Mouse (Mus musculus) testis, adult 2 months (tissue): ENCODE data around the gene Kdm5b. TPM values are rescaled to one million over a fixed set of nuclear protein-coding genes. Genes with fewer than 3 reads are reported as not detected.
A peak's percentile ranks its signal among the peaks of the same experiment; 100 is the strongest.
"Not testable (repeated sequence)": the region's sequence is repeated elsewhere in the genome, so short reads cannot be mapped to it uniquely, and the experiment has no call there.

Experiments used
- H3K27ac ChIP-seq: fragments of 200-500 bp; 2 replicates; pipeline ENCODE4 v1.5.1; 2012; ENCODE audit warnings: low read depth, low read length; ENCODE audit not compliant: control insufficient read depth, insufficient read depth
- H3K27me3 ChIP-seq: fragments of 200-500 bp; 2 replicates; pipeline ENCODE4 v1.6.1; 2012; ENCODE audit warnings: mild to moderate bottlenecking, low read length, moderate library complexity; ENCODE audit not compliant: control insufficient read depth, insufficient read depth
- H3K36me3 ChIP-seq: fragments of 200-500 bp; 2 replicates; pipeline ENCODE4 v1.6.1; 2012; ENCODE audit warnings: mild to moderate bottlenecking, low read length; ENCODE audit not compliant: control insufficient read depth, insufficient read depth
- H3K4me1 ChIP-seq: fragments of 200-500 bp; 2 replicates; pipeline ENCODE4 v1.6.1; 2012; ENCODE audit warnings: low read length; ENCODE audit not compliant: control insufficient read depth, insufficient read depth
- H3K4me3 ChIP-seq: fragments of 200-500 bp; 2 replicates; pipeline ENCODE4 v1.5.1; 2012; ENCODE audit warnings: low read depth, mild to moderate bottlenecking, low read length, moderate library complexity, mixed read lengths; ENCODE audit not compliant: control insufficient read depth
- CTCF ChIP-seq: fragments of 200-500 bp; IDR thresholded peaks from 2 replicates; pipeline ENCODE4 v1.5.1; 2012; ENCODE audit warnings: low read depth, mild to moderate bottlenecking, inconsistent platforms, low read length, moderate library complexity; ENCODE audit not compliant: control insufficient read depth, insufficient read depth, insufficient replicate concordance
- POLR2A ChIP-seq: fragments of 200-500 bp; IDR thresholded peaks from 2 replicates; pipeline ENCODE4 v1.6.1; 2012; ENCODE audit warnings: low read depth, mild to moderate bottlenecking, inconsistent platforms, low read length, moderate library complexity; ENCODE audit not compliant: control insufficient read depth
- polyA plus RNA-seq: library from polyadenylated mRNA; depleted of rRNA; stranded (reverse); fragments of >200 nt; gene quantifications from 2 replicates; pipeline ENCODE4 v1.2.3, GENCODE M21; 2012; rRNA removed

Kdm5b gene
- polyA plus RNA-seq = 42.2 and 43.6 TPM in 2 replicates

- H3K27me3 ChIP-seq = no peaks in the 10 kb centered on the region
- no peaks in the 10 kb centered on the region; the same call in 1 of the 2 replicates for H3K36me3 ChIP-seq
- peaks cover 12% of the 10 kb centered on the region for H3K4me1 ChIP-seq
- TF ChIP-seq POLR2A (peak; percentile 100), CTCF (no peak)
- H3K27ac ChIP-seq = peak within 1 kb of the TSS; percentile 96
- peak within 1 kb of the TSS; percentile 88 for H3K4me3 ChIP-seq
Measured at GRCm38 (mm10) chr1:134559976-134560375, at the start of gene Kdm5b. TSS of gene Kdm5b (plus strand) at chr1:134560171.

- no peak overlapping the region for H3K4me3 ChIP-seq
- H3K27me3 ChIP-seq = no peaks in the 10 kb centered on the region
- TF ChIP-seq CTCF (no peak), POLR2A (no peak)
- no peak overlapping the region for H3K27ac ChIP-seq
- no peaks in the 10 kb centered on the region for H3K36me3 ChIP-seq
- H3K4me1 ChIP-seq = peaks cover 3% of the 10 kb centered on the region; the same call in 1 of the 2 replicates
Measured at GRCm38 (mm10) chr1:134512183-134512582, 47.8 kb upstream of the Kdm5b start.

GRCm38 (mm10) chr1:134512584-134512983 is 47.4 kb upstream of the Kdm5b start:
- TF ChIP-seq CTCF = no peak
- TF ChIP-seq POLR2A = no peak
- Histone ChIP-seq H3K36me3 (no peaks in the 10 kb centered on the region), H3K4me3 (no peak overlapping the region), H3K27me3 (no peaks in the 10 kb centered on the region), H3K4me1 (peaks cover 3% of the 10 kb centered on the region; the same call in 1 of the 2 replicates), H3K27ac (no peak overlapping the region)

GRCm38 (mm10) chr1:134513312-134513860 is 46.6 kb upstream of the Kdm5b start:
- Histone ChIP-seq H3K4me1 (peaks cover 3% of the 10 kb centered on the region; the same call in 1 of the 2 replicates), H3K27ac (no peak overlapping the region), H3K36me3 (no peaks in the 10 kb centered on the region), H3K4me3 (peak overlapping the region; percentile 57), H3K27me3 (no peaks in the 10 kb centered on the region)
- TF ChIP-seq CTCF = no peak
- no peak for TF ChIP-seq POLR2A

DNA sequence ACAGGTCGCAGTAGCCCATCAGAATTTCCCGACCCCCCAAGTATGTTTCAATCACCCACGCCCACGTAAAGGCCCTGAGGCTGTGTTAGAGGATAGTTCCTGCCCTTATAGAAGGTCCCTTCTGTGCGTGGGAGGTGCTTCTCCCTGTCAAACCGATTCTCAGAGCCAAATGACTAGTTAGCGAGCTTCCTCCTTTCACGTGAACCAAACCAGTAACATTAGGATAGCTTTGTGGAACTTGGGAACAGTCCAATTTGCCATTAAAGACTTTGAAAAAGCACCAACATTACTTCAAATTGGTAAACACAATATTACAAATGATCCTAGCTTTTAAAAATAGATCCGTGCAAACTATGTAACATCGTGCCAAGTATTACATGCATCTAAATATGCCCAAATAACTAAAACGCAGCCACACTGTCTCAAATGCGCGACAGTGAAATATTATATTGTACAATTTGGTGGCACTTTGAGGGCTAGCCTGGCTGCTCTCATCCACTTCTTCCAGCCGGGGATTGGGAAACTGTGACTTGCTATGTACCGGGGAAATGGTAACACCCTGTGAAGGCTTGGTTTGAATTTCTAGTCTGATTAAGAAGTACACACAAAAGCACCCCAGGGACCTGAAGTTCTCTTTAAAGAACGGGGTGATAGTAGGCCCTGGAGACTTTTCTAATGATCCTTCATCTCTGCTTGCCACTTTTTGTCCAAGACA is 45.9 kb upstream of the Kdm5b start:
- peak overlapping the region; percentile 57 for H3K4me3 ChIP-seq
- H3K4me1 ChIP-seq = peaks cover 3% of the 10 kb centered on the region
- H3K27ac ChIP-seq = no peak overlapping the region
- no peaks in the 10 kb centered on the region for H3K36me3 ChIP-seq
- TF ChIP-seq CTCF (no peak), POLR2A (no peak)
- no peaks in the 10 kb centered on the region for H3K27me3 ChIP-seq

- no peak for TF ChIP-seq POLR2A
- TF ChIP-seq CTCF = no peak
- H3K4me1 ChIP-seq = peaks cover 3% of the 10 kb centered on the region
- no peaks in the 10 kb centered on the region for H3K27me3 ChIP-seq
- no peak overlapping the region for H3K4me3 ChIP-seq
- H3K27ac ChIP-seq = no peak overlapping the region
- no peaks in the 10 kb centered on the region for H3K36me3 ChIP-seq
Measured at GRCm38 (mm10) chr1:134515891-134516290, 44.1 kb upstream of the Kdm5b start.

DNA sequence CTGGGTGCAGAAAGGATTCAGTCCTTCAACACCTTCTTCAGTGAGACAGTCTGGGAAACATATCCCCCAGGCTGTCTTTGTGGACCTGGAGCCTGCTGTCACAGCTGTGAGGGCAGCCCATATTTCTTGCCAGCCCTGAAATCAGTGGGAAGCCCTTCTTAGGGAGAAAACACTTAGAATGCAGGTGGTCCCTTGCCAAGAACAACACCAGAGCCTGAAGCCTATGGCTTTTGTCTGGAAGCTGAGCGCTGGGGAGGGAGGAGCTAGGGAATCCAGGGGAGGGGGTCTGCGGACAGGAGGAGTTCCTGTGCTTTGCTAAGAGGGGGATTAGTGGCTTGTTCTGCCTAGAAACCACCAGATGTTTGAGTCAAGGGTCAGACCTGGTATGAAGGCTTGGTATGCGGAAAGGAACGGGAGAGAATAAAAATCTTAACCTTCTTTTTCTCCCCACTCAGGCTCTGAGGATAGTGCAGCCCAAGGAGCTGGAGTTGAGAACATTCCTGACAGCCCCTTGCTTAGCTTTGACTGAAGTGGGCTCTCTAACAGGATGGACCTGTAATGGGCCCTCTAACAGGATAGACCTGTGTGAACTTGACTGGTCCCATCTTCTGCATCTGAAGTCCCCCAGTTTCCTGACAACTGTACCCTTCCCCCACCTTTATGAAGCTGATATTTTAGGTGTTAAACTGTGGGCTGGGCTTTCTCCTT is 43.3 kb upstream of the Kdm5b start:
- TF ChIP-seq CTCF = no peak
- no peak for TF ChIP-seq POLR2A
- Histone ChIP-seq H3K4me3 (no peak overlapping the region), H3K27me3 (no peaks in the 10 kb centered on the region), H3K27ac (no peak overlapping the region), H3K4me1 (peaks cover 3% of the 10 kb centered on the region), H3K36me3 (no peaks in the 10 kb centered on the region)

- not testable (repeated sequence) for H3K4me3 ChIP-seq, H3K27me3 ChIP-seq, H3K27ac ChIP-seq, H3K4me1 ChIP-seq, H3K36me3 ChIP-seq
Measured at GRCm38 (mm10) chr1:134517841-134518240, 42.1 kb upstream of the Kdm5b start.
